Mouse (Mus musculus) ovary, postnatal 10 days (tissue): ENCODE data around the gene Olfr117.
"Not testable (repeated sequence)": the region's sequence is repeated elsewhere in the genome, so short reads cannot be mapped to it uniquely, and the experiment has no call there.

Source experiments
- DNase-seq: peaks from one replicate; pipeline ENCODE4 v3.0.0; 2022; ENCODE audit warnings: low spot score

Olfr117 gene

DNA sequence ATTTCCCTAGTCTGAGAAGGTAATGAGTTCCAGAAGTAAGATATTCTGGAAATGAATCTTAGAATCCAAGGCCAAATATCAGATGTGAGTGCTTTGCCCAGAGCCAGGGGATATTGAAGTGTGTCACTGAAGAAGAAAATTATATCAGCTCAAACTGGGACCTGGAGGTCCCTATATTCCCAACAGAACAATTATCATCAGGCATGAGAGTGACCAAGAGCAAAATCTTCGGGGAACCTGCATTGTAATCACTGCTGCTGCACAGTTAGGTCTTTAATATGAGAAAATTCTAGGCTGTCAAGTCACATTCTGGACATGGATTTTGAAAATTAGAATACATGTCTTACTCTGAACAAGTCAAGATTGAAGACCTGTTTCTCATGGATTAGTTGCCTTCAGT lies at the start of gene Olfr117:
Gene Olfr117 (minus strand): TSS at position 101 of the 400 bp plus-strand sequence.
- no peak for DNase-seq

DNA sequence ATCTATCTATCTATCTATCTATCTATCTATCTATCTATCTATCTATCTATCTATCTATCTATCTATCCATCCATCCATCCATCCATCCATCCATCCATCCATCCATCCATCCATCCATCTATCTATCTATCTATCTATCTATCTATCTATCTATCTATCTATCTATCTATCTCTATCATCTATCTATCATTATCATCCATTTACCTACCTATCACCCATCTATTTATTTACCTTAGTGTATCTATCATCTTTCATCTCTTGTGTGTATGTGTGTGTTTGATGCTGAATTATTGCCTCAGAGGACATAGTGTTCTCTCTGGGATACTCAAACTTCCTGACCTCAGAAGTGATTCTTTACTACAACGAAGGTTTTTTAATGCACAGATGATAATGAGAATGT lies 32.7 kb upstream of the Olfr117 start, which contains the start of gene Olfr119:
Gene Olfr119 (plus strand): TSS at position 301 of the 400 bp plus-strand sequence.
- not testable (repeated sequence) for DNase-seq

DNA sequence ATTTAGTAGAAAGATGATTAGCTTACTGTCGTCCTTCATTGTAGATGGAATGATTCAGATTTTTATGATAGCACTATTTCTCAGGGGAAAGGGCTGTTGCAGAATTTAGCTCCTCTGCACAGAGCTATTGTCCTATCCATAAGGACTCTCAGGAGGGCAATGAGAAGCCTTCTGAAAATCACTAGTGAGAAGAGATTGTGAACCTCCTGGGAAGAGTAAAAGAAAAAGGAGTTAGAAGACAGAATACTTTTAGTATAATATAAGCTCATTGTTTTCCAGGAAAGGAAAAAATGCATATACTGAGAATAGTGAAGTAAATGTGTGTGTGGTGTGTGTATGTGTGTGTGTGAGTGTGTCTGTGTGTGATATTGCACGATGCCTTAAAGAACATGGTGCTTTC lies 3.1 kb upstream of the Olfr117 start, which contains the start of gene Olfr118:
Gene Olfr118 (plus strand): TSS at position 301 of the 400 bp plus-strand sequence.
- no peak for DNase-seq

DNA sequence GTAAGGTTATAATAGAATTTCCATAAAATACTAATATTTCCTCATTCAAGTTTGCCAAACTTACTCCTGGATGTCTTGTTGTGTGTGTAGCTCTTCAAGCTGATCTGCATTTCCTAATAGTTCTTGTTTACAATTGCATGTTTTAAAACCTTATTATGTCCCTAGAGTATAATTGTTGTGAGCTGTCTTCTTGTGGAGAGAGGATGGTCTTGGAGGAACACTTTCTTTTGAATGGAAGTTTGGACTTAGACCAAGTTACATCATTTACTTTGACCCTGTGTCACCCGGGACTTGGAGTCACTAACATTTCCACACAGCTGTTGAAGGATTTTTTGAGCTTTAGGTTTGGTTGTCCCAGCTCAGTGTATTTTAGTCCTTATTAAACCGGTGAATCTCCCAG lies 36.6 kb downstream of the Olfr117 start, which contains the start of the genes Olfr115 and Olfr116:
Gene Olfr115 (minus strand): TSS at position 101 of the 400 bp plus-strand sequence.
Gene Olfr116 (minus strand): TSS at position 191 of the 400 bp plus-strand sequence.
- no peak for DNase-seq
